Mouse (Mus musculus) cerebellum, adult (tissue): ENCODE measurements around the gene Prap1.

Source experiments
- ATAC-seq: cut with Nextera tagmentation; 2 replicates; pipeline ENCODE4 v1.9.2; 2017; ENCODE audit warnings: mild to moderate bottlenecking, moderate library complexity, mixed read lengths; ENCODE audit not compliant: insufficient number of reproducible peaks, low FRiP score, low TSS enrichment

Prap1 gene

DNA sequence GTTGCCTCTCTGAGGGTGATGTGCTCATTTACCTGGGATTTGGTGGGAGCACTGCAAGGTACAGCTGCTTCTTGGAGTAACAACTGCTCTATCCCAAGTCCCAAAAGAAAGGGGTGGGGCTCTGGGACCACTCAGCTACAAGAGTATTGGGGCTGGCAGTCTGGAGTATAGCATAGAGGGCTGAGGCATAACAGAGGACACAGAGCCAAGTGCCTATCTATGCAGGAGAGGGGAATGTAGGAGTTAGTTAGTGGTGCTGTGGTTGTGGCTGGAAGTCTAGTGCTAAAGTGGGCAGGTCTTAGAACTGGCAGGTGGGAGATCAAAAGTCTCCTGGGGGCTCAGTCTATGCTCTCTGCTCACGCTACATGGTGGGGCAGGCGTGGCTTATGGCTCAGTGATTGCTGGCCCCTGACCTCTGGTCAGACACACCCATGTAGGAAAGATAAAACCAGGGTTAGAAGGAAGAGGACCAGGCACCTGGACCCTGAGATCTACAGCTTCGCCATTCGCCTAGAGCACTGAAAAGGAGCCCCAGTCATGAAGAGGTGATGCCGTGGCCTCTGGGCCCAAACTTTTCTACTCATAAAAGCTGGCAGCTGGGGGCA, at the start of gene Prap1:
Gene Prap1 (plus strand): TSS at position 472 of the 605 bp plus-strand sequence.
- ATAC-seq: no peak

DNA sequence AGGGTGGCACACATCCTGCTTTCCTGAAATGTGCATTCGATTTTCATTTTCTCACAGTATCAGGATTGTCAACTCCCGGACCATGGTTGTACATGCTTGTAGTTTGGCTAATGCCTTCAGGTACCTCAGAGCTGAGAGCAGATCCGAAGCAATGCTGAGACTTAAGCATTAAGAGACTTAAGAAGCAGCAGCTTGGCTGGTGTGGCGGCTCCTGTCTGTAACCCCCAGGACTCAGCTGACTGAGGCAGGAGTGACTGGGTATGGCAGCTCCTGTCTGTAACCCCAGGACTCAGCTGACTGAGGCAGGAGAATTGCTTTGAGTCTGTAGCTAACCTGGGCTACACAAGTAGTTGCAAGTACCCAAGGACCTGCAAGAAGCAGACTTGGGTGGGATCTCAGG, 47.6 kb upstream of the Prap1 start:
- ATAC-seq: no peak

DNA sequence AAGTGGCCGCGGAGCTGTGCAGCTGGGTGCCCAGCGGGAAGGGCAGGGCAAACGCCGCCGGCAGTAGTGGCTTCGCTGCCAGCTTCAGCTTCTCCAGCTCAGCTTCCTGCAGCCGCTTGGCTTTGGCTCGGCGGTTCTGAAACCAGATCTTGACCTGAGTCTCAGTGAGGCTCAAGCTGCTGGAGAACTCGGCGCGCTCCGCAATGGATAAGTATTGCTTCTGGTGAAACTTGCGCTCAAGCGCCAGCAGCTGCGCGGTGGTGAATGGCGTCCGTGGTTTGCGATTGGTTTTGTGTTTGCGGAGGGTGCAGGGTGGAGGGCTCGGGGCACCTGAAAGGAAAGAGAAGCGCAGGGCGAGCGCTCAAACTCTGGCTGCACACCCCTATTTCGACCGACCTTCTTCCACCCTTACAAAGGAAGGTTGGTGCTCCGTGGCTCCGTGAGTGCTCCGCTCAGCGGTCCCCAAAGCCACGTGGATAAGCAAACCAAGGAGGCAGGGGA, 45.3 kb upstream of the Prap1 start:
- no peak for ATAC-seq

GRCm38 (mm10) chr7:140048361-140049114, 44.7 kb upstream of the Prap1 start, which contains the start of gene Msx3:
Msx3 (minus strand) TSS chr7:140049089.
- ATAC-seq: no peak

- no peak for ATAC-seq
These were observed 44.0 kb upstream of the Prap1 start for GRCm38 (mm10) chr7:140049115-140049689.

DNA sequence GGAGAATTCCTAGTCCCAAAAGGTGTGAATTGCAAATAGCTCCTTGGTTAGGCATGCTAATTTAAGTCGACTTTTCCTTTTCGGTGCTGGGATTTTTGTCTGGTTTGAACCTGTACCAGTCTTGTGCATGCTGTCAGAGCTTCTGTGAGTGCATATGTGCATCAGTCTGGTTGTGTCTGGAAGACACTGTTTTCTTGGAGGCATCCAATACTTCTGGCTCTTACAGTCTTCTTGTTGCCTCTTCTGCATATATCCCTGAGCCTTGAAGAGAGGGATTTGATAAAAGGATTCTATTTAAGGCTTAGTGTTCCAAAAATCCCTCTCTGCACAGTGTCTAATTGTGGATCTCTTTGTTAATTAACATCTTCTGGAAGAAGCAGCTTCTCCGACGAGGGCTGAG, 39.1 kb upstream of the Prap1 start:
- no peak for ATAC-seq

DNA sequence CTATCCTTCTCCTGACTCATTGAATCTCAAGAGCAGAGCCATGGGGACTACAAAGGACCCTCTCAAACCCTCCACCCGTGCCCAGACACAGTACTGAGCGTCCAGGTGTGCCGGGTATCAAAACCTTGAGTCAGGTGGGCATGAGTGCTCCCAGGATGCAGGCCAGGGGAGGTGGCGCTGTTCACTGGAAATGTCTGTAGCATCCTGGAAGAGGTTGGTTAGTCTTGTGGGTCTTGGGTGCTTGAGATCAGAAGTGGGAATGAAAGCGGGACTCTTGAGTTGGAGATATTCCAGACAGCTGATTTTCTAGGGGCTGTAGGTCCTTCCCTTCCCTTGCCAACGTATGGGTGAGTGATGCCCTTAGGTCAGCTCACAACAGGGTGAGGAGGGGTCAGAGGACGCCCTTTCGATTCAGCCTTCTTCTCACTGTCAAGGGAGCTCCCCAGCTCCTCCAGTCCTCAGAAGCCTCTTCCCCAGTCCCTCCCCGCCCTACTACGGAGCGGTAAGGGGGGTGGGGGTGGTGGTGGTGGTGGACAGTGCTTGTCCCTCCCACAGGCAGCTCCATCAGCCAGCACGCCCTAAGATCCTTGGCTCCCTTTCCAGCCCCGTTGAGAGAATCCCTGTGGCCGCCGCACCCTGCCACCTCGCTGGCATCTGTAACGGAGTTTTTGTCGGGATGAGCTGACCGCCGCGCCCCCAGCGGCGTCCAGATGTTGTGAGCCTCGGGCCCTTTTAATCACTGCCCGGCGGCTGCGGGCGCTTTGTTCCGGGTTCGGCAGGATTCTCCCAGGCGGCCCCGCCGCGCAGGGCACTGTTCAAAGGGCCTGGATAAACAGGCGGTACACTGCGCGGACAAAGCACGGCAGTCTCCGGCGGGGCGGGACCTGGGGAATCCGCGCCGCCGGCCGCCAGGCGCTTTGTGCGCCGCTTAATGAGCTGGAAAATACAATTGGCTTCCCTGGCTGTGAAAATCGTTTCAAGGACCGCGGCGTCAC, 35.5 kb upstream of the Prap1 start:
- ATAC-seq: no peak

DNA sequence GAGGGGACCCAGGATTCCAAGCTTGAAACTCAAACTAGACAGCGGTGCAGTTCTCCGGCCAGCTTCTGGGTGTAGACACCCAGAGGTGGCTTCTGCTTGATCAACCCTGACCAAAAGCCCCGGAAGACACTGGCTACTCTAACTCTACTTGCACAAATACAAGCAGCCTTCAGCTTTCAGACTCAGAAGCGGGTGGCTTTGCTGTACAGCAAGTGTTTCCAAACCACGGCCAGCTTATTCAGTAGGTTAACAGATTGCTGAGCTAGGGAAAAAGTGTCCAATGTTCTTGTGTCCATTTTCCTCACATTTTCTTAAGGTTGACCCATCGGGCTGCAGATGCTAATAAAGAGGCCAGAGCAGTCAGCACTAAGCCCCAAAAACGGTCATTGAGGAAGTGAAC, 34.7 kb upstream of the Prap1 start:
- ATAC-seq: no peak

- ATAC-seq: no peak
These were observed 33.6 kb upstream of the Prap1 start for GRCm38 (mm10) chr7:140059601-140060000.

DNA sequence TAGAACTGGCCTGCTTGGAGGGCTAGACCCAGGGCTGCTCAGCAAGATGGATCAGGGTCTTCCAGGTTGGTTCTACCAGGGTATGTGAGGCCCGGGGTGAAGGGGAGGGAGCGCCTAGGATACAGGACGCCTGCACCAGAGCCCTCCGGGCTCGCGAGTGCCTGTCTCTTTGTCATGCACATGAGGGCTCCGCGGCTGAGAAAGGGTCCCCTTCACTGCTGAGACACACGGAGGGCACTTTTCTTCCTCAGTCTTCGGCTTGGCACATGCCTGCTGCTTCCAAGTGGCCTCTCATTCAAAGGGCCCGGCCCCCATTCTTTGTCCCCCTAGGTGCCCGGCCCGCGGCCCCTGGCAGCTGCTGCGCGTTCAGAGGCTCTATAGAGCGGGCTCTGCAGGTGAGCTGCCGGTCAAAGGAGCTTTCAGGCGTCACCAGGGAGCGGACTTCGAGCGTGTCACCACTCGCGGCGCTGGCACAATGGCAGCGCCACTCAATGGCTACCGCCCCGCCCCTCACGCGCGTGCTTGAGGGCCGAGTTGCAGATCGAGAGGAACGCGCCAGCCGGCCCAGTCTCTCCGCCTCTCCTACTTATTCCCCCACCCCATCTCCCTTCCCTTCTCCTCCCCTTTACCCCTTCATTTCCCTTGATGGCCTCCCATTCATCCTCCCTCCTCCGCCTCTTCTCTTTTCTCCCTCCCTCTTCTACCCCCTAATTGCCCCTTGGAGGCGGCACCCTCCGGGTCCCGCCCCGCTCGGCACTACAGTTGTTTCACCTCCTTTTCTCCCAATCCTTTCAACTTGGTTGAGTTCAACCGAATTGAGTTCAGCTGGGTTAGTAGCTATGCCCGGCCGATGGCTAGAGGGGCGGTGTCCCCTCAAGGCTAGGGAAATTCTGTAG, 32.0 kb upstream of the Prap1 start:
- no peak for ATAC-seq

DNA sequence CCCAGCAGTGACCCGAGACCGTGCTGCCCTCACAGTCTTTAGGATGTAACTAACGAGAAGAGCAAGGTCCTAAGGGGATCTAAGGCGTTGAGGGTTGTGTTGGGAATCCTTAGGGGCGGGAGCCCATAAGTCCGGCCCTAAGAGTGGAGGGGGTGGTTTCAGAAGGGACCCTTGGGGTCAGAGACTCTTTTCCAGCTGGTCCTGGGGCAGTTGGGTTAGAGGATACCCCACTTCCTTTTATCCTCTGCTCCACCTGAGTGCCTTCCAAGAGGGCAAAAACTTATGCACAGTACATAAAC, 31.4 kb upstream of the Prap1 start:
- no peak for ATAC-seq

DNA sequence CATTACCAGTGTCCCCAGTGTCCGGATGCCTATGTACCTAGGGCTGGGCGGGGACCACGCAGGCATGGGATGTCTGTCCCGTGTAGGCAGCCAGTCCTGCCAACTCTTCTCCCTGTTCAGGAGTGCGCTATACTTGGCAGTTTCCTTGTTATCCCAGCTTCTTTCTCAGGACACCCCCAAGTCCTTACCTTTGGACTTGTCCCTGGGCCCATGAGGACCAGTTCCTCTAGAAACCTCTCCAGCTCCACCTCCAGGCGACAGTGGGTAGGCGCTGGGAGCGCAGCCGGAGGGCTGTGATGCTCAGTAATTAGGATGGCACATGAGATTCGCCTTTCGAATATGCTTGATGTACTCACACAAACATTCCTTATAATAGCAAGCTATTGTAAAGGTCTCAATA, 30.9 kb upstream of the Prap1 start:
- no peak for ATAC-seq

- ATAC-seq: 0 out of 2 replicates have a peak, but pooled peaks have one; percentile 40
These were observed 30.1 kb upstream of the Prap1 start for GRCm38 (mm10) chr7:140063092-140063491.

DNA sequence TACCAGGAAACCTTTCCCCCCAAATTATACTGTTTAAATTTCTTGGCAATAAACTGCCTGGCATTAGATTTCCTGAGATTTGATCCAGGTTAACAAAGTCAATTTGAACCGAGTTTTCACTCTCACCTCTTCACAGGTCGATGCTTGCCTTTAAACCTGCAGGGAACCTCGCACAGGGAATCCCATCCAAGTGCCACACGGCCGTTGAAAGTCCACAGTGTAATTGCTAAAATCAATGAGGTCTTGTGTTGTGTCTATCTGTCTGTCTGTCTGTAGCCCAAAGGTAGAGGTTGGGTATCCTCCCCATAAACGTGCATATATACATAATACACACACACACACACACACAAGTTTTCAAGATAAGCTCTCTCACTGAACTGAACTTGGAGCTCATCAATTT, 25.8 kb upstream of the Prap1 start:
- ATAC-seq: no peak

DNA sequence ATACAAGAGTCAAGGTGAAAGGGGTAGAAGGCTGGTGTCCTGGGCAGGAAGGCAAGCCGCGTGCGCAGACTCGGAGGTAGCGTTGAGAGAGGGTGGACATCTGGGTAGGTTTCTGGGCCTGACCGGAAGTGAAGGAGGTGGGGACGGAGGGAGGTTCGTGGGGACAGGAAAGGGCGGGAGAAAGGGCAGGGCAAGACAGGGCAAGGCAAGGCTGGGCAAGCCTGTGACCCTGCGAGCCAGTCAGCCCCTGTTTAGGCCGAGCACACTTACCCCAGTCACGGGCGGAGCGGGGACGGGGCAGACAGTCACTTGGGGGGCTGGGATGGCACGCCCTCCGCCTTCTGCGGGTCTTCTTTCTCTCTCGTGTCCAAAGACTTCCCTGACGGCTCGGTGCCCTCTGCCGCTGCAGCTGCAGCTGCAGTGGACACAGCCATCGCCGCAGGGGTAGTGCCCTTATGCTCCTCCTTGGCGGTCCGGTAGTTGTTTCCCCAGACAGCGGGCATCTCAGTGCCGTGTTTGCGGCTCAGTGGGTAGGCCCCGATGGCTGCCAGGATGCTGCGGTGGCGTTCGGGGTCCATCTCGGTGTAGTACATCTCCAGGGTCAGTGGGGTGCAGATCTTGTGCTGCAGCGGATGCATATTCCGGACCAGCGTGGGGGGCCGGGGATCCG, 23.0 kb upstream of the Prap1 start:
- ATAC-seq: no peak

DNA sequence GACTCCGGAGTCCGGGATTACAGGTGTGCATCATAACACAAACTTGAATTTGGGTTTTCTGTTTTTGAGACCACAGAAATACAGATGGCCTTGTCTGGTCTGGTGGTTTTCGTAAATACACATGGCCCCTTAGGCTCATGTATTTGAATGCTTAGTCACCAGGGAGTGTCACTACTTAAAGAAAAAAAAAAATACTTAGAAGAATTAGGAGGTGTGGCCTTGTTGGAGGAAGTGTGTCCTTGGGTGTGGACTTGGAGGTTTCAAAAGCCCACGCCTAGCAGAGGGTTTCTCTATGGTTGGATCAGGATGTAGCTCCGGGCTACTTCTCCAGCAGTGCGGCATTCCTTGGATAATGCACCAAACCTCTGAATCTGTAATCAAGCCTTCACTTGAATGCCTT, 15.5 kb upstream of the Prap1 start:
- no peak for ATAC-seq

DNA sequence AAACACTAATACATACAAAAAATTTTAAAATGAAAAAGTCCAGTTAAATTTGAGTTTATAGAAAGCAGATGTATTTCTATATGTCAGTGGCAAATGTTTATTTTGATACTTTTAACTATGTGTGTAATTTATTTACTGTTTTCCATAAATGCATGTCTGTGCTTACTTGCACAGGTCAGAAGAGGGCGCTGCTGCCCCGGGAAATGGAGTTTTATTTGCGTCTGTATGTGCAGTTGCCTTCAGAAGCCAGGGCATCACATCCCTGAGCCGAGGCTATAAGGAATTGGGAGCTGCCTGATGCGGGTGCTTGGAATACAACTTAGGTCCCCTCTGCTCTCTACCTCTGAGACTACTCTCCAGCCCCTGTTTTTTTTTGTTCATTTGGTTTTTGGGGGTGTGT, 14.5 kb upstream of the Prap1 start:
- ATAC-seq: no peak

DNA sequence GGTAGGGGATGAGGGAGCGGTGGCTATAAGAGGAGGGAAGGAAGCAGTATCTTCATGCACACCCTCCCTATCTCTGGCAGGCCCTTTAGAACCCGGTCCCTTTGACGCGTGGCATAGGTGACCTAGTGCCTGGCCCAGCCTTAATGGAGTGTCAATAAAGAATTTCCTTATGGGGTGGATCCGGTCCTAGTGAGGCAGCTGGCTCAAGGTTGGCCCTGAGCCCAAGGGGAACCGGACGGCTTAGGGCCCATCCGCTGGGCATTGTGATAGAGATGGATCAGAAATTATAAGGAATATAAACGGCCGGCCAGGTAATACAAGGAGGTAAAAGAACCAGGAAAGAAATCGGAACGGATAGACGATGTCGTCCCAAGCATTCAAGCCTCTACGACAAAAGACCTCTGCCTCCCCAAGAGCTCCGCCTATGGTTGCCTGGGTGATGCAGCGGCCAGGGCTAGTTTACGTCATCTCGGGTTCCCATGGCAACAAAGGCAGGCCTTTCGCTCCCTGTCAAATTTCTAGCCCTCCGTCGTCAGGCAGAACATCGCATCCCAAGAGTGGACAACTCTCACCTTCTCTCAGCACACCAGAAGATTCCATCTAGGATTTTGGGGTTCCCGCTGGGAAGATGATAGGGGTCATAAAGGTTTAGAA, 12.6 kb upstream of the Prap1 start:
- peak; percentile 85 for ATAC-seq
